Comparison of ENCODE assay signal across 27 mouse cellular contexts in genomic region chr3:58311104-58311685, GRCm38 (mm10).
DNase-seq lines count a peak whose midpoint lies in the region; ATAC-seq and TF ChIP-seq lines count a peak whose summit lies in the region.
"Had no signal": no experiment of that assay in that cellular context is flagged by ENCODE, and none has a peak within 500 bp of the region (broad histone marks: within the 10 kb centered on the region; RNA-seq: fewer than 3 reads in every experiment).

No protein-coding gene starts in this region.

- POLR2A ChIA-PET in Patski (lab: Charles Lee), result interaction anchor here (1.7 kb wide), 1 partner anchor 61 kb away, joined by 3 read pairs; no protein-coding TSS in a partner anchor

- TF ChIP-seq CTCF in Patski (IDR thresholded peaks at IDR 0.05), result no peak

- TF ChIP-seq POLR2A in myocyte (IDR thresholded peaks at IDR 0.05; ENCODE audit: insufficient read length, low read depth), result no peak

- in situ Hi-C loops in Patski (cut with MboI; ENCODE audit: low pct_unique_long_range_greater_than_20kb), result loop anchor here (10.0 kb wide), 1 partner anchor 104 kb away; the partner anchor contains the start of gene Tsc22d2

- H3K27ac ChIP-seq in hindbrain, embryonic 11.5 days (ENCODE audit: low read depth, low read length), result no peak overlapping the region
- no peak overlapping the region for H3K27ac ChIP-seq in intestine, embryonic 15.5 days
- H3K27ac ChIP-seq: forebrain, embryonic 13.5 days; hindbrain, embryonic 14.5 days; kidney, embryonic 15.5 days; limb, embryonic 12.5 days; liver, embryonic 15.5 days; midbrain, embryonic 15.5 days had no signal

- no peaks in the 10 kb centered on the region for H3K9me3 ChIP-seq in hindbrain, embryonic 11.5 days (ENCODE audit: control insufficient read depth, low read length)
- H3K9me3 ChIP-seq in intestine, embryonic 15.5 days, result no peaks in the 10 kb centered on the region
- H3K9me3 ChIP-seq: forebrain, embryonic 13.5 days; heart, embryonic 12.5 days; kidney, embryonic 15.5 days; limb, embryonic 12.5 days; liver, embryonic 15.5 days; midbrain, embryonic 15.5 days had no signal

- no peak overlapping the region for H3K4me3 ChIP-seq in myocyte
- no peak overlapping the region for H3K4me3 ChIP-seq in hindbrain, embryonic 11.5 days (ENCODE audit: low read depth, low read length)
- no peak overlapping the region for H3K4me3 ChIP-seq in intestine, embryonic 15.5 days (replicated peaks)
- H3K4me3 ChIP-seq: forebrain, embryonic 13.5 days; heart, embryonic 12.5 days; kidney, embryonic 15.5 days; limb, embryonic 12.5 days; liver, embryonic 15.5 days; midbrain, embryonic 15.5 days had no signal

- no peak overlapping the region for H3K4me2 ChIP-seq in myocyte (ENCODE audit: low read depth)
- no peak overlapping the region for H3K4me2 ChIP-seq in hindbrain, embryonic 11.5 days (replicated peaks; ENCODE audit: low read depth, low read length)
- no peak overlapping the region for H3K4me2 ChIP-seq in intestine, embryonic 15.5 days (replicated peaks)
- H3K4me2 ChIP-seq: forebrain, embryonic 13.5 days; heart, embryonic 12.5 days; hindbrain, embryonic 14.5 days; kidney, embryonic 15.5 days; limb, embryonic 12.5 days; liver, embryonic 15.5 days; lung, embryonic 14.5 days; midbrain, embryonic 15.5 days had no signal

- no peaks in the 10 kb centered on the region for H3K4me1 ChIP-seq in hindbrain, embryonic 11.5 days (replicated peaks; ENCODE audit: control insufficient read depth, insufficient read depth, low read length)
- no peaks in the 10 kb centered on the region for H3K4me1 ChIP-seq in intestine, embryonic 15.5 days (replicated peaks)
- H3K4me1 ChIP-seq: forebrain, embryonic 13.5 days; limb, embryonic 12.5 days; liver, embryonic 15.5 days; midbrain, embryonic 15.5 days had no signal

- ATAC-seq in Patski, result peak; percentile 82
- no peak for ATAC-seq in hindbrain, embryonic 11.5 days (ENCODE audit: low FRiP score)
- ATAC-seq in intestine, embryonic 15.5 days, result no peak
- ATAC-seq: forebrain, embryonic 13.5 days; midbrain, embryonic 15.5 days had no signal

- 90% methylated on average over 5 of the region's 5 CpGs for WGBS in hindbrain, embryonic 11.5 days
- WGBS in intestine, embryonic 15.5 days, result 89% methylated on average over 5 of the region's 5 CpGs

- H3K36me3 ChIP-seq in myocyte (ENCODE audit: control insufficient read depth, insufficient read depth), result no peaks in the 10 kb centered on the region
- no peaks in the 10 kb centered on the region for H3K36me3 ChIP-seq in hindbrain, embryonic 11.5 days (ENCODE audit: control insufficient read depth, insufficient read depth, low read length)
- H3K36me3 ChIP-seq in intestine, embryonic 15.5 days, result no peaks in the 10 kb centered on the region
- H3K36me3 ChIP-seq: heart, embryonic 12.5 days; kidney, embryonic 15.5 days; limb, embryonic 12.5 days; liver, embryonic 15.5 days; midbrain, embryonic 15.5 days had no signal

- H3K27me3 ChIP-seq in Patski (no peaks in the 10 kb centered on the region), myocyte (ENCODE audit: control insufficient read depth, insufficient read depth, insufficient read length) (no peaks in the 10 kb centered on the region)
- H3K27me3 ChIP-seq in hindbrain, embryonic 11.5 days (ENCODE audit: control insufficient read depth, insufficient read depth, low read length), result no peaks in the 10 kb centered on the region
- no peaks in the 10 kb centered on the region for H3K27me3 ChIP-seq in intestine, embryonic 15.5 days (replicated peaks)
- H3K27me3 ChIP-seq: forebrain, embryonic 13.5 days; heart, embryonic 12.5 days; kidney, embryonic 15.5 days; limb, embryonic 12.5 days; liver, embryonic 15.5 days; midbrain, embryonic 15.5 days had no signal

- no peaks in the 10 kb centered on the region for H3K79me2 ChIP-seq in myocyte (ENCODE audit: control insufficient read depth, insufficient read depth)

- H3K9ac ChIP-seq in hindbrain, embryonic 11.5 days (ENCODE audit: low read depth, low read length), result no peak overlapping the region
- H3K9ac ChIP-seq in intestine, embryonic 15.5 days, result no peak overlapping the region
- H3K9ac ChIP-seq: forebrain, embryonic 13.5 days; heart, embryonic 12.5 days; hindbrain, embryonic 14.5 days; kidney, embryonic 15.5 days; limb, embryonic 12.5 days; liver, embryonic 15.5 days; lung, embryonic 14.5 days; midbrain, embryonic 15.5 days had no signal

- CTCF ChIA-PET in Patski (lab: Charles Lee), result interaction anchor here (0.8 to 1.6 kb wide), 4 partner anchors 9 to 151 kb away, joined by 3 to 6 read pairs (median 4); no protein-coding TSS in a partner anchor

- H3ac ChIP-seq in myocyte (ENCODE audit: control insufficient read depth, insufficient read length), result no peak overlapping the region

- DNase-seq in 3134 (ENCODE audit: extremely low read depth, insufficient read length, low spot score) (peak; percentile 71), 416B (ENCODE audit: low read depth) (peak; percentile 26), Patski (ENCODE audit: low read depth, low spot score) (peak; percentile 98)
- DNase-seq in thymus, postnatal 25 days, result no peak
- DNase-seq in hindbrain, embryonic 11.5 days (ENCODE audit: low spot score), result no peak
- DNase-seq: cerebellum, adult 11-12 months; cerebellum, postnatal 10 days; gastrocnemius, postnatal 14 days; heart, adult 18-20 months; heart, postnatal 4 days; kidney, adult 11 months; kidney, postnatal 25 days; lung, embryonic 14.5 days; lung, postnatal 14 days; right cerebral cortex, adult 18-20 months; spleen, adult 18-20 months; thymus, adult 18-20 months; thymus, postnatal 36 days had no signal

TF ChIP-seq in myocyte, 11 proteins besides CTCF, POLR2A, EP300 and RAD21:
- TF ChIP-seq SRF (IDR thresholded peaks at IDR 0.05; ENCODE audit: control insufficient read depth, insufficient read length, low read depth) (no peak), MYOG (IDR thresholded peaks at IDR 0.05; ENCODE audit: control insufficient read depth in 1 of 3, insufficient read depth in 1 of 3, insufficient read length in 2 of 3, low read depth in 2 of 3) (no peak), POLR2AphosphoS2 (IDR thresholded peaks at IDR 0.05; ENCODE audit: insufficient read length, low read depth) (no peak), CEBPB (IDR thresholded peaks at IDR 0.05; ENCODE audit: insufficient read depth, poor library complexity, severe bottlenecking) (0 out of 2 replicates have a peak, but pooled peaks have one; percentile 21), MAX (IDR thresholded peaks at IDR 0.05; ENCODE audit: low read depth) (no peak), E2F4 (IDR thresholded peaks at IDR 0.05; ENCODE audit: insufficient read depth) (no peak), MYOD1 (IDR thresholded peaks at IDR 0.05; ENCODE audit: control insufficient read depth in 1 of 3, insufficient read length in 2 of 3, low read depth in 2 of 3) (no peak), REST (IDR thresholded peaks at IDR 0.05; ENCODE audit: insufficient read depth, insufficient read length) (no peak), USF1 (IDR thresholded peaks at IDR 0.05; ENCODE audit: low read depth) (peak; percentile 45)
TF ChIP-seq in myocyte: peak in this region for 2.

Comparison
In these comparisons a context has a peak if more than half of its experiments do, and no peak if none do; other contexts are left out.
1. DNase-seq: peak in 3134 (single experiment), 416B (single experiment) and Patski (single experiment); none in thymus, postnatal 25 days (single experiment) and hindbrain, embryonic 11.5 days (single experiment).